Mouse (Mus musculus) left cerebral cortex, postnatal 25 days (tissue): ENCODE data around the gene Mapkap1. TPM values are rescaled to one million over a fixed set of nuclear protein-coding genes. Genes with fewer than 3 reads are reported as not detected.

ENCODE experiments used
- DNase-seq, 2 experiments: peaks; one replicate each; pipeline ENCODE4 v3.0.0; 2022; ENCODE audit warnings: low spot score in 2 of 2, mixed read lengths in 1 of 2
- intact Hi-C: fragments of 180-260 bp; cut with DNase I; formaldehyde crosslinking; loops from one replicate; pipeline ENCODE4 v1.15.1; 2025
- total RNA-seq, 2 experiments: library from RNA; stranded (reverse); gene quantifications; 2 replicates each; pipeline ENCODE4 v1.2.3; 2021

Gene Mapkap1
- total RNA-seq, 2 experiments from 2014 or later = 73.2 to 73.7 TPM

DNA sequence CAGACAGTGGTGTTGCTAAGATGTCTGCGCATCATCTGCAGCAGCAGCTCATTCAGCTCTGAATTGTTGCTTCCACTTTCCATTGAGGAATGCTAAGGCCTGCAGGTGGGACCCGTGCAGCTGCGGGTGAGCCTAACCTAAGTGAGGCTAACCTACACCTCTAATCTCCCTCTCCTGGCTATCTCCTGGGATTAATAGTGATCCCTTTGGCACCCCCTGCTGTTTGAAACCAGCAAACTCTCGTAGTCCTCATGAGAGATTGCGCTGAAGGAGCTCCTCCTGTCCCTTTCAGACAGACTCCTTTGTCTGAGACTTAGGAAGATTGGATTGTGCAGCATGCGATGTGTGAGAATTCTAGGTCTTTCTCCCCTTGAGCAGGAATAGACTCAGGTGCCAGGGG lies 113.0 kb downstream of the Mapkap1 start:
- peak; percentile 38 to 56 for DNase-seq
- intact Hi-C loops = loop anchor here (5.0 kb wide), 2 partner anchors 492 to 547 kb away; no protein-coding TSS in a partner anchor

GRCm38 (mm10) chr2:34521384-34521783 lies 114.8 kb downstream of the Mapkap1 start:
- intact Hi-C loops = no loop called here
- DNase-seq = no peak

GRCm38 (mm10) chr2:34526527-34527371 lies 120.2 kb downstream of the Mapkap1 start:
- no peak for DNase-seq
- intact Hi-C loops = no loop called here

DNA sequence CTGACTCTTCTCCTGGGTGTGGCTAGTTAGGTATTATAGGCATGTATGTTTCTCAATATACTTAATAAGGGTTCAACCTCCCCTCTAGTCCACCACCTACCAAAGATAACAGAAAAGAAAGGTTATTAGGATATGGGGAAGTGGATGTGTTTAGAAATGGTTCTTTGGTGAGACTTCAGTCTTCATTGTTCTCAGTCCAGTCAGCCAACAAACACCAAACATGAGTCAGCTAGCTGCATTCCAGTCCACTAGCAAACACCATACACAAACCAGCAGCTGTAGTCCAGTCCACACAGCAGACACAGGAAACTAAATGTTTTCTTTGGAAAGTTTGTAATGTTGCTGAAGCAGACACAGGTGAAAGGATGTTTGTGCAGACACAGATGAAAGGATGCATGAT lies 121.9 kb downstream of the Mapkap1 start:
- intact Hi-C loops = no loop called here
- no peak for DNase-seq

DNA sequence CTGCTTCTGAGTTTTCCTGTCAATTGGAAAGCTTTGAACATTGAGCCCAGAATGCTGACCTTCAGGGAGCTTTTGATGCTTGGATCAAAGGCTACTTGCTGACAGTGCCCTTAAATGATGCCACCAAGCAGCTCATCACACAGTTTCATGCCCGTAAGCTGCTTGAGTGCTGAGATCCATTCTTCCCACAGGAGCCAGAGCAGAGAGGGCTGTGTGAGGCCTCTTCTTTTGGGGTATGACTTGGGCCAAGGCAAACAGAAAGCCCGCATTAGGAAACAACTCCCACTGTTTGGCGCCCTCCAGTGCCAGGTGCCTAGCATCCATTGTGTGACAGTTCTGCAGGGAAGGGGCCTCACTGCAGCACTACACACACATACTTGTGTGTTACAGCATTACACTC lies 123.5 kb downstream of the Mapkap1 start:
- intact Hi-C loops = no loop called here
- DNase-seq = peak in 1 of 2 experiments; percentile 17

- peak; percentile 48 to 71 for DNase-seq
- intact Hi-C loops = no loop called here
Measured at GRCm38 (mm10) chr2:34531801-34532298, 125.3 kb downstream of the Mapkap1 start.

- intact Hi-C loops = no loop called here
- no peak for DNase-seq
Measured at GRCm38 (mm10) chr2:34532394-34532793, 125.8 kb downstream of the Mapkap1 start.

DNA sequence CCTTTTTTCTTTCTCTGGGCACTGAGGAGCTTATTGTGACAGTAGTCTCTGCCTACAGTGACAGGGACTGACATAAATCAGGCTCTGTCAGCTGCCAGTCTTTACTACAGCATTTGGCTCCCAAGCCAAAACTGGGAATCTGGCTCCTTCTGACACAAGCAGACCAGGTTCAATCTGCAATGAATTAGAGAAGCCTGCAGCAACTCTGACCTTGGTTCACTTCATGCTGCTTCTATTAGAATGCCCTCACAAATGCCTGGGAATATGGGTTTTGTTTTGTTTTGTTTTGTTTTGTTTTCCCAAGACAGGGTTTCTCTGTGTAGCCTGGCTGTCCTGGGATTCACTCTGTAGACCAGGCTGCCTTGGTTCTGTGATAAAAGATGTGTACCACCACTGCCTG lies 126.7 kb downstream of the Mapkap1 start:
- intact Hi-C loops = no loop called here
- DNase-seq = no peak

DNA sequence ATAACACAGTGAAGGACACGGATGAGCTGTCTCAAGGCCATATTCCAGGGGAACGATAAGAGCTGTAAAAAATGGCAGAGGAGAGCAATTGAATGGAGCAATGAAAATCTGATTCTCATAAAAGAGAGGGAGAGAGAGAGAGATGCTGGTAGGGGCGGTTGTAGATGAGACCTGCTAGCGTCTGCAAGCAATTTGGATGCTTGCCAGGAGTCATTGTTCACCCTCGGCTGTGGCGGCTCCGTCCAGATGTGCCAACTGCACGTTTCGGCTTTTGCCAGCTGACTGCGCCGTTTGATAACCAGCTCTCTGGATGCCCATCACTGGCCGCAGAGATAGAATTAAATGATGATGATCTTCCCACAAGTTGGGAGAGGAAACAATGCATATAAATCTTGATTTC lies 128.4 kb downstream of the Mapkap1 start:
- intact Hi-C loops = loop anchor here (5.0 kb wide), 1 partner anchor 97 kb away; no protein-coding TSS in a partner anchor
- DNase-seq = no peak

DNA sequence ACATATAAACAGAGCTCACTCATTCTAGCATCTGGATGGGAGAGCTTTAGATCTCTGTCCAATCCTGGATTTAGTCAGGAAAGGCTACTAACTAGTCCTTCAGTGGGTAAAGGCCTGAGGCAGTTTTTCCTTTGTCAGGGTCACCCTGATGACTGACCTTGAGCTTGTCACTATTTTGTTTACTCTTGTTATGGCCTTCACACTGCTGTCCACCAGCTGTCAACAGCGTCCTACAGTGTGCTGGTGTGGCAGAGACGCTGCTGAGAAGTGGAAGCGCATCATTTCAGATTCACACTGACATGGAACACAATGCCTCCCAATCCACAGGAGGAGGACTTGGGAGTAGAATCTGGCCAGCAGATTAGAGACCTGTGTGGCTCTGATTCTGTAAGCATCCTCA lies 130.8 kb downstream of the Mapkap1 start:
- intact Hi-C loops = loop anchor here (5.0 kb wide), 1 partner anchor 95 kb away; no protein-coding TSS in a partner anchor
- no peak for DNase-seq

DNA sequence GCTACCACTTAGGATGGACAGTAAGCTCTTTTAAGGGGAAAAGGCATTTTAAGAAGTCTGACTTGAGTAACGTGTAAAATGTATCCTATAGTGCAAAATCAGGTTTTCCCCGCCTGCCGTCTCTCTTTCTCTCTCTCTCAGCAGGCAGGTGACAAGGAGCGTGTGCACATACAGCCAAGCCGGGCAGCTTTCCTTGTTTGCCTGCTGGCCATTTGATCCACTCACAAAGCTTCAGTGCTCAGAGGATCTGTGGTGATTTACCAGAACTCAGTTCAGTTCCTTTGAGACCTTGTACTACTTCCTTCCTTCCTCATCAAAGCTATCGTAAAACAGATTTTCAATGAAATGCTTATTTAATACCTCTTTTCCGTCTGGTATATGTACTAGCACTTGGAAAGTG lies 137.0 kb downstream of the Mapkap1 start:
- intact Hi-C loops = no loop called here
- no peak for DNase-seq

- intact Hi-C loops = no loop called here
- DNase-seq = peak in 1 of 2 experiments; percentile 58
Measured at GRCm38 (mm10) chr2:34544021-34544420, 137.4 kb downstream of the Mapkap1 start.

DNA sequence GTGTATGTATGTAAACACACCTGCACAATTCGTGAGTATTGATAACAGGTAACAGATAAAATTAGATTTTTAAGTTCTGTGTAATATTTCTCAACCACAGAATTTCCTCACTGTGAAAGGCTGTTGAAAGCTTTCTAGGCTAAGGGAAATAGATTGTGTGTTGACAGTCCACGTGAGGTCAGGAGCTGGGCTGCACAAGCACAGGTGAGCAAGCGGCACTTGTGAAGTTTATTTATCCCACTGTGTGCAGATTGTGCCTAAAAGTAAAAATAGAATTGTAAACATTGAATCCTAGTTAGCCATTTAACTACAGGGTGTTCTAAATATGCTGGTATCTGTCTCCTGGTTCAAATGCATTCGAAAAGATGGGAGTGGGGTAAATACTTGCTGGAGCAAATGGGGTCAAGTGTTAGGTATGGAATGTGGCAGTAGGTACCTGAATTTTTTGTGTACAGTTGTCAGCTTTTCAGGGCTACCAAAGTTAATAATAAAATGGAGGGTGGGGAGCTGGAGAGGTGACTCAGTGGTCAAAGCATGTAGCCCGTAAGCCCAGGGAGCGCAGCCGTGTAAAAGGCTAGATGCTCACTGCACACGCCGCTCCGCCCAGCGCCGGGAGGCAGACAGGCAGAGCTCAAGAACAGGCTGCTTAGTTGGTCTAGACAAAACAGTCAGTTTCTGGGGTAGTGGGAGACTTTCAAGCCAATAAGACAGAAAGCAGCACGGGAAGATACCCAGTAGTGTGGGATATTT lies 138.2 kb downstream of the Mapkap1 start:
- intact Hi-C loops = no loop called here
- DNase-seq = no peak

DNA sequence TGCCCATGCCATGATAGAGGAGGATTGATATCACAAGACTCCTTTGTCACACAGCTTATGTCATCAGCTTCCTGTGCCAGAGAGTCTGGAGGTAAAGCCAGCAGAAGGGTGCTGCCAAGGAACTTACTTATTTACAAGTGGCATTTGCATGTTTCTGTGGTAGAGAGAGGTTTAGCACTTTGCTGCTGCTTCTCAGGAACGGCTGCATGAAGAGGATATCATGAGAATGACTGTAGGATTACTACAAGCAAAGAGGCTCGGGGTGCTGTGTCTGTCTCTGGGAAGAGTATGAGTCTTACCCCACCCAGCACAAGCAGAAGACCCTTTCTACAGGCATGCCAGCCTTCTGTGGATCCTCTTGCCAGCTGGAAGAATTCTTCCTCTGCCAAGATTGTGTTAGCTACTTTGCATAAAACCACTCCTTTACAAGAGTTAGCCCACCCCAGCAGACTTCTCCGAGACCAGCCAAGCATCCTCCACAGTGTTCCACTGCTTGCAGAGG lies 139.7 kb downstream of the Mapkap1 start:
- DNase-seq = peak in 1 of 2 experiments; percentile 86
- intact Hi-C loops = no loop called here

DNA sequence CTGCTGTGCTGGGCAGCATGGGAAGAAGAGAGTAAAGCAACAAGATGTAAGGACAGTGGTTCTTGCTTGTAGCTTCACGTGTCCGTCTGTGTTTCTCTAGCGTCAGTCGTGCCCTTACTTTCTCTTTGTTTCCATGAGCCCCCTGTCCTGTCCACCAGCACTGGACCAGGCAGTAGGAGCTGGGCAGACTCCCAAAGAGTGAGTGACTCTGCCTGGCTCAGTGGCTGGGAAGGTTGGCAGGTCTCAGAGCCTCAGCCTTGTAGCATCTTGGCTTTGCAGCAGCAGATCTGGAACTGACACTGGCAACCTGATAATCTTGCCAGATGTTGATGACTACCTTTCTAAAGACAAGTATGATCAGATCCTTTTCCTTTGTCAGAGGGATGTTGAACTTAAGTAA lies 140.9 kb downstream of the Mapkap1 start:
- no peak for DNase-seq
- intact Hi-C loops = no loop called here

DNA sequence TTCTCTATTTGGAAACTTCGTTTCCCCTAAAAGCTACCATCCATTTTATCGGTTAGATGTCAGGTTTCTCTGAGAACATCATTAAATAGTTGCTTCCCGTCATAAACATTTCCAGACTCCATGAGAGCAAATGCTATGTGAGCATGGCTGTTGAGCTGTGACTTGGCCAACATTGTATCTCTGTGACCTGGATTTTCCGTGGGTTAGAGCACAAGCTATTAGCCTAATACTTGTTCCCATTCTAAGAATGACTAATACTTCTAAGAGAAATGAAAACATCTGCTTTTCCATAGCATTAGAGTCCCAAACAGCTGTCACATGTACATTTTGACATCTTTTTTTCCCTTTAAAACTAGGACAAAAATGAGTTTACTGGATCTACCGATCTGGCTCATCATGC lies 142.4 kb downstream of the Mapkap1 start:
- intact Hi-C loops = no loop called here
- no peak for DNase-seq

DNA sequence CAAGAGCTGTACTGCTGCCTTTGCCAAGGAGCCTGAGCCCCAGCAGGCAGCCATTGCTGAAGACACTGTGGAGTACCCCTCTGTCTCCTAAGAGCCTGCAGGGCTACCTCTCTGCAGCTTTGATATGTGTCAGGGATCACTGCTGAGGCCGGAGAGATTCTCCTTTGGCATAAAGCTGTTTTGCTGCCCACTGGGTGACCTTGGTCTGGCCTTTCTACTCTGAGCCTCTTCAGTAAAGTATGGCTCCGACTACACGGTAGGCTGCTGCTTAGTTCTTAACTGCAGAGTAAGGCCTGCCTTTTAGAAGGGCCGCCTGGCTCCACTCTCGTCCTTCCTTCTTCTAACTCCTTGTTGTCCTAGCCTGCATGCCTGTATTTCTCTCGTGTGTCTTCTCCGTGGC lies 142.9 kb downstream of the Mapkap1 start:
- intact Hi-C loops = no loop called here
- no peak for DNase-seq

GRCm38 (mm10) chr2:34552772-34553171 lies 146.2 kb downstream of the Mapkap1 start:
- intact Hi-C loops = no loop called here
- no peak for DNase-seq

DNA sequence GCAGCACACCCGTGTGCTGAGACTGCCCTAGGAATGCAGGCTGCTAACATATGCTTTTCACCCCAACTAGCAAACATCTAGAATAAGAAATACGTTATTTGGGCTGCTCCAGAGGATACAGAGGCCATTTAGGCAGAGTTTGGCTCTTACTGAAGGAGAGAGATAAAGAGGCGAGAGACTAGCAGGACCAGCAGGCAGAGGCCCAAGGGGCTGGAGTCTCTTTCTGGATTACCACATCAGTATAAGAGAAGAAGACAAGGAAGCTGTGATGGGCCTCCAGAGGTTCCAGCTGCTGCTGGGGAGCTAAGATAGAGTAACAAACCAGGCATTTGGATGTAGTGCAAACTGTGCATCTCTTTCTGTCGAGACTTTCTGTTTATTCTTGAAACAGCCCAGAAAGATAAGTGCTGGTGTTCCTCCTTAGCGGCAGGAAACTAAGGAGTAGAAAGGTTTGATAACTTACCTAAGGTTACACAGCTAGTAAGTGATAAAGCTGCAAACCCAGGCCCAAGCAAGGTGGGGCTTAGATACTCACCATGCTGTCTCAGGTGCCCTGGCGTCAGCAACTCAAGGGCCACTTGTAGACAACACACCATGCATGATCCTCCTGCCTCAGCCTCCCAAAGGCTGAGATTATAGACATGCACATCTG lies 147.1 kb downstream of the Mapkap1 start:
- intact Hi-C loops = no loop called here
- DNase-seq = no peak

DNA sequence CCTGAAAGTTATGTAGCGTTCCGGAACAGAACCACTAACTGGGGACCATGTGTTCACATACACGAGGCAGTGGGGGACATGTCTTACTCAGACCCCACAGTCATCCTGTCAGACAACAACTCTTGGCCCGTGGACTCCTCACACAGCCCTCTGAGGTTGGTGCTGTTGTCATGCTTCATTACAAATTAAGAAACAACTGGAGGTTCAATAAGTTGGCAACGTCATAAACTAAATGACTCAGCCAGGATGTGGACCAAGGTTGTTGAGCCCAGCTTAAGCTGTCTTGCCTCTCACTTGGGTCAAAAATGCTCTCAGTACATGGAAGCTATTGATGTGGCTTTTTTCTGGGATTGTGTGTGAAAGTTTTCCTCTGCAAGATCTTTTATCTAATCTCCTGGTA lies 153.6 kb downstream of the Mapkap1 start:
- DNase-seq = no peak
- intact Hi-C loops = no loop called here
